Mouse (Mus musculus): ENCODE measurements at regions not wholly inside any gene's neighbourhood (a gene's known extent, or its start where the extent isn't known, plus 50 kb on each side); places are given as distances from the start of the nearest gene placed in this dataset.

DNA sequence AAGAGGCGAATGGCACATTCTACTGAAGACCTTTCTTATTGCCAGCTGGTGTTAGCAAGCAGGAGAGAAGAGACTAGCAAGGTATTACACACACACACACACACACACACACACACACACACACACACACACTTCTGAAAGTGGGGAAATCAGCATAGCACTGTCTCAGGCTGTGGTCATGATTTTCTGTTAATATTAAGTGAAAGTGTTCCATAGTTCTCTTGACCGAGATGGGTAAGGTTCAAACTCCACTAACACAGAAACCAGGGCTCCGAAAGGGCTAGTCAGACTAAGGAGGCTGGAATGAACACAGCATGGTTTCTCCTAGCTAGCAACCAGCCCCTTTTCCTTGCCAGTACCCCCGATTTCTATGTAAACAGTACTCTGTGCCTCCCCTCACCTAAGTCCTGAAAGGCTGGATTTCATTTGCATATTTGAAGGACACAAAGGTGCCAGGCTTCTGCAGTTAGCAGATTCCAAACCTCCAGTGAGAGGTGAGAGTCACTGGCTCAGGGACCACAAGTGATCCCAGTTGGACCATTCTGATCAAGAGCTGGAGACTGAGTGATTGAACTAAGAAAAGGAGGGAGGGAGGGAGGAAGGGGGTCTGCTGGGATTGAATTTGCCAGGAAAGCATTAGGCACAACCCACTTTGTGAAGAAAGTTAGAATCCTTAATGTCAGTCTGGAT lies 118.8 kb upstream of the Gm15217 start:
- in situ Hi-C loops (cut with MboI; ENCODE audit: unreplicated experiment in 2 of 2) = no loop called here

DNA sequence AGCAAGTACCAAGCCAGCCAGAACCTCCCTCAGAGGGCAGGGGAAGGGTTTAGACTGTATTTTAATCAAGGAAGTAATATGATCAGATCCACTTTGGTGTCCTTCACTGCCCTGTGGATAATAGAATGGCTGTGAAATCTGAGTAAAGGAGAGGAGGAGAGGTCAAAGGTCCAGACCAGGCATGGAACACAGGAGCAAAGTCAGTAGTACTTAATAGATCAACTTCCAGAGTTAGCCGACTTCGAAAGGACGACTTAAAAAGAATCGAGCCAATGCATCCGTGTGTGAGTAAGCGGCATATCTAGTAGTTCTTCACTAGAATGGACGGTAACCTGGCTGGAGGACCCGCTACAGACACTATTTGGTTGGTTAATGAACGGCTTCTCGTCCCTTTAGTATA lies 103.8 kb upstream of the Gm15217 start:
- in situ Hi-C loops (cut with MboI; ENCODE audit: unreplicated experiment in 2 of 2) = no loop called here

GRCm38 (mm10) chr14:46276926-46277831 lies 102.0 kb upstream of the Gm15217 start:
- in situ Hi-C loops (cut with MboI; ENCODE audit: unreplicated experiment in 2 of 2) = no loop called here

DNA sequence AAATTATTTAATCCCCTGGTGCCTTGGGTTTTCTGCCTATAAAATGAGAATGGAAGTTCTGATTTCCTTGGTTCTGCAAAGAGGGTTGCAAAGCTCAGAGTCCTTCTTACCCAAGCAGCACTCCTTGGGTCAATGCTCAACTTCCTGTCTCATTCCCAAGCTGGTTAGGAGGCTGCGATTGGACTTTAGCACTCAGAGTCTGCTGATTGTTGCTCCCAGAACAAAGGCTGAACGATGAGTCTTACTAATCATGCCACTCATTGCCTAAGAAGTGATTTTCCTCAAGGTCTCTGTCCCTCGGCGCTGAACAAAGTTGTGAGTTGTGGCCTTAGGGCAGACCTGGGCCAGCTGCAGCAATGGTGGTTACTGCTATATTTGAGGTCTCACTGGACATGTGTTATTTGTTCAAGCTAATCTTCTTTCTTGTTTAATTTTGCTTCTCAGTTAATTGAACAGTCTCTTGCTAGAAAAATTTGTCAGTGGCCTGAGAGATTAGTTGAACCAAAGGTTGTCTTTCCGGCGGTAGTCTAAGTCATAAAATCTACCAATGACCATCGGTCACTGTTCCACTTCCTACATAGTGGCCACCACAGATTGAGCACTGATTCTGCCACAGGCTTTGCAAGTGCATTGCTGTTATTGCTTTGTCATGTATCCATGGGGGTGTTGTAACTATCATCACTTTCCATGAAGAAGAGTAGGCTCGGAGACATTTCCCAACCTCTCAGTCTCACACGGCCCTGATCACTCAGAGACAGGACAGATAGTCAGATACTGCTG lies 101.2 kb upstream of the Gm15217 start:
- in situ Hi-C loops (cut with MboI; ENCODE audit: unreplicated experiment in 2 of 2) = no loop called here

GRCm38 (mm10) chr14:46292398-46292797 lies 86.8 kb upstream of the Gm15217 start:
- in situ Hi-C loops (cut with MboI; ENCODE audit: unreplicated experiment in 2 of 2) = no loop called here

GRCm38 (mm10) chr14:46296275-46296674 lies 82.9 kb upstream of the Gm15217 start:
- in situ Hi-C loops (cut with MboI; ENCODE audit: unreplicated experiment in 2 of 2) = no loop called here

- in situ Hi-C loops (cut with MboI; ENCODE audit: unreplicated experiment in 2 of 2) = no loop called here
Measured at GRCm38 (mm10) chr14:46300546-46300945, 78.7 kb upstream of the Gm15217 start.

DNA sequence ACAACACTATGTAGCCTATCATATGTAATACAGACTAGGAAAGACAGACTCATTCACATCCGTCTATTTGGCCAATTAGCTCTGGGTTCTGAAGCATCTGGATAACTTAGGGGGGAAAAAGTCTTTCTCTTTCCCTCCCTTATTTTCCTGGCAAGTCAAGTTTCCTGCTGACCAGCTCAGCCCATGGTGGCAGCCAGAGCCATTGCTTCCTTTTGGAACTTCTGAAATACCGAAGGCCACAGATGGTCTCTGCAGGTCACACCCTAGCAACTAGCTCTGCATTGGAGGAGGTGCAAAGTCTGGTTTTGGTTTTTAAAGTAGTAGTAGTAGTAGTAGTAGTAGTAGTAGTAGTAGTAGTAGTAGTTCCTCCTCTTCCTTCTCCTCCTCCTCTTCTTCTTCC lies 76.6 kb upstream of the Gm15217 start:
- in situ Hi-C loops (cut with MboI; ENCODE audit: unreplicated experiment in 2 of 2) = no loop called here

DNA sequence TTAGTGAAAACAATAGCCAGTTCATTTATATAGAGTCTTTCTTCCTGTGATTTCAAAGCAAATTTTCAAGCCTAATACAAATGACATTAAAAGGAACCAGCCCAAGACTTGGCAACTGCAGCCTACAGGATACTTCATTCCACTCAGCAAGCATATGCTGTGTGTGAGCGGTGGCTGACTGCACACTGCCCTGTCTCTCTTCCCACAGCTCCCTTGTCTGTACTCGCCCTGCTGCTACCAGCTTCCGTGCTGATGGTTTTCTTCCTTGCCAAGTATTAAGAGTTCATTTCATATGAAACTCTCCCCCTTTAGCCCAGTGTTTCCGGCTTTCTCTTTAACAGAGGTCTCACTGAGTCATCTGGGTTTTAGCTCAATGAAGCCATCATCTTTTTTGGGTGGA lies 73.9 kb upstream of the Gm15217 start:
- in situ Hi-C loops (cut with MboI; ENCODE audit: unreplicated experiment in 2 of 2) = no loop called here

DNA sequence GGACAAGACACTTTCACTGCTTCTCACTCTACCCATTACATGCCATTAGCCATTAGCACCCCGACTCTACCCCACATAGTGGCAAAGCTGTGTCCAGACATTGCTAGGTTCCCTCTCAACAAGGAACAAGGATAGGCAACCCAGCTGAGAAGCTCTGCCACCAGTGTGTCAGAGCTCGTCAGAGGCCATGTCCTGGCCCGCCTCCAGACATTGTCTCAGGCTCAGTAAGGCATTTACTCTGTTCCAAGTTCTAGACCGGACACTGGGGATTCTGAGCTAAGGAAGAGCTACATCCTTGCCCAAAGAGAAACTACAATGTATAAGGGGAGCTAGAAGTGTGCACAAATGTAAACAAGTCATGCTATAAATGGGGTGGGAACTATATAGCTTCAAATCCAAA lies 66.2 kb upstream of the Gm15217 start:
- in situ Hi-C loops (cut with MboI; ENCODE audit: unreplicated experiment in 2 of 2) = no loop called here

- in situ Hi-C loops (cut with MboI; ENCODE audit: unreplicated experiment in 2 of 2) = no loop called here
Measured at GRCm38 (mm10) chr14:46316521-46316920, 62.7 kb upstream of the Gm15217 start.

DNA sequence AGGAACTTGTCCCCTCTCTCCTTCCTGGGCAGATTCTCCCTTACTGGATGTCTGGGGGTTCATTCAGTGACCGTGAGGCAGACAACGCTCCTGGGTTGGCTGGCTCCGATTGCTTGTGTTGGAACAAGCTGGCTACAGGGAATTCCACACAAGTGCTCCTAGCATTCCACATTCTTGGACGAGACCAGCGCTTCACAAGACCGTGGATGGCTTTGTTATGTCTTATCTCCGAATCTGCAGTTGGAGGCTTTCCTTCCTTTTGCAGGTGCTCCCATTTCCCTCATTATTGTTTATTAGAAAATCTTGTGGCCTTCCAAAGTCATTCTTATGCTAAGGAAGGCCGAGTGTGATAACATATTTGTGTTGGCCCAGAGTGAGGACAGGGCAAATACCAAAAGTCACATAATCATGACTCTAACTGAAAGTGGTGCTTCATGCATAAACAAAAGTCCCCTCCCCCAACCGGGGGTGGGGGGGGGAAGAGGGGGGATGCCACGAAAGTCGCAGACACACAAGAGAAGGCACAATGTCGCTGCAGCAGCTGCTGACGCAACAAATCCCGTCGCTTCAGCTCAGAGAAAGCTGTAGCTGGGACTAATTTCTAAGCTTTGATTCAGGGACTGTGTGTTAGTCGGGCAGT lies 61.7 kb upstream of the Gm15217 start:
- in situ Hi-C loops (cut with MboI; ENCODE audit: unreplicated experiment in 2 of 2) = no loop called here

DNA sequence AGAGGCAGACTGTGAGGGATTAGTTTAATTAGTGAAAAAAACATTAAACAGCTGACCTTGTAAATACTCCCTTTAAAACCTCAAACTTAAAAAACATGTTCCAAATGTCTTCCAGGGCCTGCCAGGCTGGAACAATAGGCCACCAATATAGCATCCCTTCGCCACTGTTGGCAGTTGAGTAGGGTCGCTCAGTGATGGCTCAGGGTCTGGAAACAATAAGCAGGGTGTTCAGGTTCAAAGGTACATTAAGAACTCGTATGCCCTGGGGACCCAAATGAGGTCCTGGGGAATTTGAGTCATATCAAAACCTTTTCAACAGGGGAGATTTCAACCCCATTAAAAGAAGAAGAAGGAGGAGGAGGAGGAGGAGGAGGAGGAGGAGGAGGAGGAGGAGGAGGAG lies 51.1 kb upstream of the Gm15217 start:
- in situ Hi-C loops (cut with MboI; ENCODE audit: unreplicated experiment in 2 of 2) = no loop called here
